Mouse (Mus musculus) heart, embryonic 14.5 days (tissue): ENCODE measurements around the gene Gjb3. TPM values are rescaled to one million over a fixed set of nuclear protein-coding genes. Genes with fewer than 3 reads are reported as not detected.

Source experiments
- ATAC-seq: fragments of 200-750 bp; cut with Nextera tagmentation; 2 replicates; pipeline ENCODE4 v1.8.0; 2017; ENCODE audit warnings: low read depth, moderate TSS enrichment; ENCODE audit not compliant: insufficient number of reproducible peaks, insufficient read depth, low FRiP score
- H3K27ac ChIP-seq, 2 experiments: fragments of 200-500 bp in 1 of 2; fragments of 300-500 bp in 1 of 2; sonication (generic) in 1 of 2; replicated peaks in 1 of 2; 2 replicates each; pipeline ENCODE4 v1.5.1; 2012 to 2014; ENCODE audit warnings: low read depth in 2 of 2, low read length in 2 of 2, control low read depth in 1 of 2, mild to moderate bottlenecking in 1 of 2, mixed read lengths in 1 of 2; ENCODE audit not compliant: control insufficient read depth in 1 of 2, insufficient read depth in 1 of 2
- H3K27me3 ChIP-seq: fragments of 300-500 bp; sonication (generic); 2 replicates; pipeline ENCODE4 v1.6.1; 2014; ENCODE audit warnings: mild to moderate bottlenecking, low read length, control low read depth; ENCODE audit not compliant: control insufficient read depth, insufficient read depth
- H3K36me3 ChIP-seq: fragments of 300-500 bp; sonication (generic); 2 replicates; pipeline ENCODE4 v1.6.1; 2014; ENCODE audit warnings: mild to moderate bottlenecking, control low read depth, low read length, mixed read lengths; ENCODE audit not compliant: control insufficient read depth, insufficient read depth
- H3K4me1 ChIP-seq, 2 experiments: fragments of 200-500 bp in 1 of 2; fragments of 300-500 bp in 1 of 2; sonication (generic) in 1 of 2; 2 replicates each; pipeline ENCODE4 v1.6.1; 2012 to 2014; ENCODE audit warnings: low read length in 2 of 2, control low read depth in 1 of 2, mixed read lengths in 1 of 2; ENCODE audit not compliant: control insufficient read depth in 2 of 2, insufficient read depth in 2 of 2
- H3K4me2 ChIP-seq: fragments of 300-500 bp; sonication (generic); 2 replicates; pipeline ENCODE4 v1.6.1; 2014; ENCODE audit warnings: mild to moderate bottlenecking, low read length
- H3K4me3 ChIP-seq, 2 experiments: fragments of 200-500 bp in 1 of 2; fragments of 300-500 bp in 1 of 2; sonication (generic) in 1 of 2; 2 replicates each; pipeline ENCODE4 v1.5.1; 2012 to 2014; ENCODE audit warnings: low read length in 2 of 2, mild to moderate bottlenecking in 2 of 2, control low read depth in 1 of 2, low read depth in 1 of 2, moderate library complexity in 1 of 2; ENCODE audit not compliant: control insufficient read depth in 1 of 2, insufficient read depth in 1 of 2
- H3K9ac ChIP-seq: fragments of 300-500 bp; sonication (generic); 2 replicates; pipeline ENCODE4 v1.6.1; 2014; ENCODE audit warnings: mild to moderate bottlenecking, low read length
- H3K9me3 ChIP-seq: fragments of 300-500 bp; sonication (generic); 2 replicates; pipeline ENCODE4 v1.6.1; 2016; ENCODE audit warnings: low read length, control low read depth; ENCODE audit not compliant: control insufficient read depth
- WGBS: fragments of 180-500 bp; shearing (Covaris S2); extraction: QIAGEN DNeasy Blood & Tissue Kit; methylation state at CpG from one replicate; pipeline ENCODE4 v1.1.7; 2014; 5-methylcytosine and 5-hydroxymethylcytosine counted together
- polyA plus RNA-seq: library from polyadenylated mRNA; unstranded; fragments of >200 nt; fragmentation: Nextera tagmentation; extraction: Ambion mirVana; gene quantifications from 2 replicates; pipeline ENCODE4 v1.2.1, GENCODE M21; 2014

Gjb3 gene
- polyA plus RNA-seq, 1 experiment from 2014 or later = 0.12 TPM

DNA sequence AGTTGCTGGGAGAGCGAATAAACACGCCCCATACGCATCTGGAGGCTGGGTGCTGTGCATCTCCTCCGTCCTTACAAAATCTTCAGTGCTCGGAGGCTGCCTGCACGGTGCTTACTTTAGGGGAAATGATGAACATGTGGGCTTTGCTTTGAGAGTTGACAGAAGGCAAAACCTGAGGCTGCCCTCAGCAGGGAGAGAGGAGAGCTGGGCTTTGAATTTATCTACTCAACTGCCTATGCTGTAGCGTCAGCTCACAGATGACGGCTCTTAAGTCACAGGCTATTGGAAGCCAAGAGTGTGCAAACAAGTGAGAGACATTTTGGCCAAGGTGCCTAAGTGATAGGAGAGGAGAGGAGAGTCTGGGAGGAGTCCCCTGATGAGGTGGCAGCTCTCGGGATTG, 51.4 kb downstream of the Gjb3 start:
- 68% methylated on average over 9 of the region's 9 CpGs for WGBS
- Histone ChIP-seq H3K9me3 (no peaks in the 10 kb centered on the region), H3K4me1 (peaks cover 0 to 5% of the 10 kb centered on the region in 2 experiments; a peak in 1 of 4 replicates), H3K9ac (no peak overlapping the region), H3K4me2 (no peak overlapping the region), H3K4me3 (no peak overlapping the region), H3K27ac (no peak overlapping the region), H3K27me3 (no peaks in the 10 kb centered on the region), H3K36me3 (no peaks in the 10 kb centered on the region)
- no peak for ATAC-seq

DNA sequence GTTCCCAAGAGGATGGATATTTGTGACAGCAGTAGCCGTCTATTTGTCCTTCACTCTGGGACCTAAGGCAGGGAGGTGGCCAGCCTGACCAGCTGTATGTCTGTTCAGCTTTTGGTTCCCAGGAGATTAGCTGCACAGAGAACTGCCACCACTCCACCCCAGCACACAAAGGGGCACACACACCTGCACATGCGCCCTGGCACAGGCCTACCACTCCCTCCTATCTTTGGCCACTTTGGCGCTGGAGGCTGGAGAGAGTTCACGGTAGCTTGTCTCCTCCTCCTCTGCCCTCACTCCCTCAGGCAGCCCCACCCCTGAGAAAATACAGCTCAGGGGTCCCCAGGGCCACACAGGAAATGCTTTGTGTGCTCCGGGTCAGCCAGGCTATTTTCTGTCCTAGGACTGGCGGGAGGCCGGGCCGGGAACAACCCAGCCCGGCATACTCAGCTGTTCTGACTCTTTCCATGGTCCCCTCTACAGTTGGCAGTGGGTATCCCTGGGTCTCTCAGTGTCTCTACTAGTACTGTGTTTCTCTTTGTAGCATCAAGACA, 52.1 kb downstream of the Gjb3 start:
- Histone ChIP-seq H3K9ac (no peak overlapping the region), H3K27me3 (no peaks in the 10 kb centered on the region), H3K4me1 (peaks cover 0 to 5% of the 10 kb centered on the region in 2 experiments; a peak in 1 of 4 replicates), H3K4me2 (no peak overlapping the region), H3K27ac (no peak overlapping the region; a peak in 1 of 4 replicates), H3K9me3 (no peaks in the 10 kb centered on the region), H3K36me3 (no peaks in the 10 kb centered on the region), H3K4me3 (no peak overlapping the region)
- WGBS = 55% methylated on average over 9 of the region's 9 CpGs
- ATAC-seq = peak; percentile 51; the same call in 1 of the 2 replicates

Other genes starting within 250 kb of the Gjb3 start
- gene Tmem35b, start 207.2 kb downstream of the Gjb3 start, polyA plus RNA-seq = 14.6 and 15.6 TPM in 2 replicates
- 0.57 and 0.74 TPM in 2 replicates for gene Dlgap3, start 161.6 kb downstream of the Gjb3 start, polyA plus RNA-seq
- 61.2 and 63.8 TPM in 2 replicates for gene Smim12, start 87.1 kb downstream of the Gjb3 start, polyA plus RNA-seq
- 41.4 and 42.2 TPM in 2 replicates for gene Gja4, start 16.8 kb downstream of the Gjb3 start, polyA plus RNA-seq
- gene Gjb4, start 23.2 kb upstream of the Gjb3 start, polyA plus RNA-seq = not detected in 2 replicates
- gene Gjb5, start 27.3 kb upstream of the Gjb3 start, polyA plus RNA-seq = 0.19 and 0.38 TPM in 2 replicates